Mouse (Mus musculus): ENCODE results near the gene Psmg1. TPM values are rescaled to one million over a fixed set of nuclear protein-coding genes. Genes with fewer than 3 reads are reported as not detected.

Psmg1 gene
- total RNA-seq (2023): 17.7 TPM

GRCm38 (mm10) chr16:95990462-95991121 is at the start of gene Psmg1:
Gene Psmg1 (minus strand): TSS chr16:95990960.

Other genes with a start within 250 kb of the Psmg1 start
- 190 TPM for gene Brwd1, start 91.6 kb upstream of the Psmg1 start, total RNA-seq (2023)
- 128 TPM for gene Hmgn1, start 136.8 kb upstream of the Psmg1 start, total RNA-seq (2023)
- 7.3 TPM for gene Wrb, start 154.4 kb upstream of the Psmg1 start, total RNA-seq (2023)
- gene Lca5l, start 201.3 kb upstream of the Psmg1 start, total RNA-seq (2023): not detected
- not detected for gene Sh3bgr, start 209.5 kb upstream of the Psmg1 start, total RNA-seq (2023)
- gene B3galt5, start 244.8 kb upstream of the Psmg1 start, total RNA-seq (2023): 1.2 TPM

Data from CD4-positive naive resting alpha-beta T cell, adult 57 days (primary cell).